Mouse (Mus musculus) brain, adult 2 months (tissue): ENCODE measurements at regions not wholly inside any gene's neighbourhood (a gene's known extent, or its start where the extent isn't known, plus 50 kb on each side); places are given as distances from the start of the nearest gene placed in this dataset.

ENCODE experiments used
- DNase-seq: peaks from one replicate; pipeline ENCODE4 v3.0.0; 2011; ENCODE audit warnings: low read depth, low spot score

DNA sequence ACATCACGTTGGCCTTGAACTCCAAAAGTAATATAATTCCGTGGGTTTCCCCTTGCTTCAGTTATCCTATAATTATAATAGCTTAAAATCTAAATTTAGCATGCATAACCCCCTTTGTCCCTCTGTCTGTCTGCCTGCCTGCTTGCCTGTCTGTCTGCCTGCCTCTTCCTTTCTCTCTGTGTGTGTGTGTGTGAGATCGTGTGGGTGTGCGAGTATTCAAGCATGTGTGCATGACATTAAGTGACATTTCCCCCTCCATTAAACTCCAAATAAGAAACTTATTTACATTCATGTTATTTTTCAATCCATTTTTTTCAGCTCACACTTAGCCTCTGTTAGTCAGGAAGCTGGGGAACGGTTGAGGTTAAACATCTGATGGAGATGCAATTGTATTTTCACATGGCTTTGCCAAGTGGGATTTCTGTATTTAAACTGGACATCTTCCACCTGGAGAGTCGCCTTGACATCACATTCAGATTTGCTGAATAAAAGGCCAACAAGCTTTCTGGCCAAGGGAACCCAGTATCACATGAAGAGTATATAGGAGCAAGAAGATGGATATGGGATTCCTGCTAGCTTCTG, 130.8 kb upstream of the Map3k1 start:
- DNase-seq, result no peak

DNA sequence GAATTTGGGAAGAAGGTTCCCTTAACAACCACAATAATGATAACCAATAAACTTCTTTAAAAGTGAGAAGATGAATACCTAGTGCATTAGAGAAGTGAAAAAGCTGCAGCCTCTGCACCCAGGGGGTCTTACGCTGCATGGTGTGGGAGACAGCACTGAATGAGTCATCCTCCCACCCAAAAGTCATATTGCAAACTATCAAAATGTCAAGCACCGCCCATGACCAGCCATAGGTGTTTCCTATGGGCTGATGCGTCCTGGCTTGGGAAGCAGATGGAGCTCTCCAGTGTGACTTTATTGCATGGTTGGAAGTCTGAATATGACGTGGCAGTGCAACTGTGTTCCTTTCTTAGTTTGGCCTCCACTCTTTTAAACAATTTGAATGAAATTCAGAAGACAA, 131.5 kb upstream of the Map3k1 start:
- DNase-seq, result no peak

DNA sequence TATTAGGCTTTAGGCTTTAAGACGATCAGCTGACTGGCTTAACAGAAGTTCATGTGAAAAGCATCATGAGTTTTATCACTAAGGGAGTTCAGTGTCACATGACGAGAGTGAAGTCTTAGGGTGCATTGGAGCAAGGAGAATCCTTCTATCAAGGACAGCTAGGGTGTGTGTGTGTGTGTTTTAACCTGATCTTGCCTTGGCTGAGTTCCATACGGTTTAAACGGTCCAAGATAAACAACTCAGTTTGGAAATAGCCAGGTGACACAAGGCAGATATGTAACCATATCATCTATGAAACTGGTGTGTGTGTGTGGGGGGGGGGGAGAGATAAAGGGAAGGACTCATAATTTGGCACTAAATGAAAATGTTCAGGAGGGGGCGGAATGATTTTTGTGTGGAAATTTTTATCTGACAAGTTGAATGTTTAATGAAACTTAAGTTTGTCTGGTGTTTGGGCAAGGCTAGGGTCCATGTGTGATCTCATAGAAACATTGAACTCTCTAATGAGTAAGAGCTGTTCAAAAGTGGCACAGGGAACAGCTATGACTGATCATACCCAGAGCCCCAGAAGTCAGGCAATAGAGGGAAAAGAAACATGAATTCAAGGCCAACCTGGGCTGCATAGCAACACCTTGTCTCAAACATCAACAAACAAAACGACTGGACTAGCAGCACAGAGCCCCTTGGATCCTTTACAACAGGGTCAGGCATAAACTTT, 132.2 kb upstream of the Map3k1 start:
- DNase-seq, result no peak

DNA sequence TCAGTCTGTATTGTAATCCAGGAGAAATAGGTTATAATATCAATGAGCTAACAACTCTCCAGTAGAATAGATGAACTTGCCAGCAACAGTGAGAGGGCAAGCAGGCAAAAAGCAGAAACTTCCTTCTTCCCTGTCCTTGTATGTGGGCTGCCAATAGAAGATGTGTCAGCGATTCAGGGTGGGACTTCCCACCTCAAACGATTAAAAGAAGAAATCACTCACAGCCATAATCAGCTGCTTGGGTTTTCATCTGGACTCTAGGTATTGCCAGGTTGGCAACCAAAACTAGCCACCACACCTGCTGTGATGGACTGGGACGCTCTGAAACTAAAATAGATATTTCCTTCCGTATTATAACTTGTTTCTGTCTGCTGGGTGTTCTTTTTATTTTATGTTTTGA, 133.2 kb upstream of the Map3k1 start:
- no peak for DNase-seq

DNA sequence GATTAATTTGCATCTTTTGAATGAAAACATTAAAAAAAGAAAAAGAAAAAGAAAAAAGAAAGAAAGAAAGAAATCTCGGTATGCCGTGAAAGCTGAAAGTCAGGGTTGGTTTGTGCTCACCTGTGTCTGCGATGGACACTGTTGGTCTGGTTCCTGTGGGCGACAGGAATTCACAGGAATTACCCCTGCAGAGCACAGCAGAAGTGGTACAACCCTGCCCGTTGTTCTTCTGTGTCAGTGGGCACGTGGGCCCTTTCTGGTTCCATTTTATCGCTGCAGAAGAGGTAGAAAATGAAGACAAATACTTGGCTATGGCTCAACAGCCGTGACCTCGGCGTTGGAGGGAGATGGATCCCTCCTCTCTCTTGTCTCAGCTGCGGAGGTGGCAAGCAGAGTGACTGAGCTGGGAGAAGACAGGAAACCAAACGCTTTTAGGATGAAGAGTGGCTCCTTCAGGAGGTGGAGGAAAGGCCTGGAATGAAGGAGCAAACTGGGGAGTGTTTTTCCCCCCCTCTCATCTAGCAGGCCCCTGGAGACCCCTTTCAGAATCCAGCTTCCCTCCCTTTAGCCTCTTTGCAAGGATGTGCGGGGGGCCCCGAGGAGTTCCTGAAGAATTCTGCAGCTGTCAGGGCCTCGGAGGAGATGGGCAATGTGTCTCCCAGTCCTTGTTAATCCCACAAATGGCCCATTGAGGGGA, 134.7 kb upstream of the Map3k1 start:
- no peak for DNase-seq

DNA sequence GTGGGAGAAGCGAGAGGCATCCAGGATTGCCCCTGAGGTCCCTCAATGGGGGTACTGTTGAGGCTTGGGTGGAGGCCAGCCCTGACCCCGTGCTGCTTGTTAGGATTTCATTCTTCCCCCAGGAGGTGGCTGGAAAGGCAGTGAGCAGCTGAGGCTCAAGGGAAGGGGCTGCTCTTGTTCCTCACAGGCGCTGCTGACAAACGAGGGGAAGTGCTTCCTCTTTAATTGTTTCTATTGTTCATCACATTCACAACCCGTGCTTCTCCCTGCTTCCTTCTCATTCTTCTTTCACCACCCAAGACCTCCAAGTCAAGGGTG, 135.3 kb upstream of the Map3k1 start:
- peak; percentile 39 for DNase-seq

DNA sequence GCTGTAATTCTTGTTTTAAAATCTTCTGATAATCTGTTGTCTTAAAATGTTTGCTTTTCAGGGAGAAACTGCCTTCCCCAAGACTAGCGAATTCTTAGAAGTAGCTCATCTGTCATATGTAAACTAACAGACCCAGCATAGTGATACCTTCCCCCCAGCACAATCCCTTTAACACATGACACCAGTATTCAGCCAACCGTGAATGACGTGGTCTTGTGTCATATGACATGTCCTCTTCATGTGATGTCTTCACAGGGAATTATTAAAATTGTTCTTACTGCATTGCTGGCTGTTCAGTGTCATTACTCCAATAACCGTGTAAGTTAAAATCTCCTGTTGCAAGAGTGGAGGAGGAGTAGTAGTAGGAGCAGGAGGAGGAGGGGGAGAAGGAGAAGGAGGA, 137.5 kb upstream of the Map3k1 start:
- no peak for DNase-seq

DNA sequence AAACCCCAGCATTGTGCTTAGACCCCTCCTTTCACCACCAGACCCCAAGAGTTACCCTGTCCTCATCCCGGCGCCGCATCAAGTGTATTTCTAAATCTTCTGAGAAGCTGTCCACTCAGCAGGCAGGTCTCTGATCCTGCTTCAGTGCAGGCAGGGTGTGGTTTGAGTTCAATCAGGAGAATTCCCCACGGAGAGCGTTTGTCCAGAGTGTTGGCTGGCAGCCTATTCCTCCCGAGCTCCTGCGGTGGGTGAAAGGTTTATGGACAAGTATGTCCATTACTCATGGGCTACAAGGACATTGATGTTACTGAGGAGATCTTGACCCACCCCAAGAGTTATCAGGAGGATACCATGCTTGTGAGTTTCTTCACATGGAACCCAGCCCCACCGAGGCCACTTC, 138.0 kb upstream of the Map3k1 start:
- no peak for DNase-seq

DNA sequence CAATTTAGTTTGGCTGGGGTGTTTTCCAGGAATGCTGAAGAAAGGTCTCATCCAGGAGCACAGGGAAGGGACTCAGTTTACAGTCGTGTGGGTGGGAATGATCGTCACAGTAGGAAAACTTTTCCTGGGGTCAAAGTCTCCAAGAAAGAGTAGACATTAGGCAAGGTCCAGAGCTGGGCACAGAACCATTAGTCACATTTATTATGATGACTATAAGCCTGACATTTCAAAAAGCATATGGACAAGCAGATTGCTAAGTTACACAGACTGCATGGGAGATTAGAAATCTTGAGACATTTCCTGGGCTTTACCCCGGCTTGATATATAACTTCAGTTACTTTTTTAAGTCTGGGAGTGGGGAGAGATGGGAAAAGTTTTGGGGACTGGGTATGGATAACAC, 139.6 kb upstream of the Map3k1 start:
- no peak for DNase-seq

DNA sequence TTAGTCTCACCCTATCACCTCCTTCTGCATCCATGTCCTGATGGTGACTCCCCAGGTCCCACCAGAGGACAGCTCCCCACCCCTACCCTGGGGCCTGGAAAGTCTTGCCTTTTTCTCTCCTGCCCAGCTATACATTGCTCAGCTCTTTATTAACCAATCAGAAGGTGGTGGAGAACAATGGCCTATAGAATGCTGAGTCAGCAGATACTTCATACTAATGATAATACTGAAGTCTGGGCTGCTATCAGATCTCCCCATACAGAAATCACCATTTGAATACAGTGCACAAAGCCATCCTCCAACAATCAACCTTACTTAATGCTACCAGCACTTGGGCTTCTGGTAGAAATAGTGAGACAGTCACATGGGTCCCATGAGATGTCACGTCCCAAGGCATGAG, 141.2 kb upstream of the Map3k1 start:
- no peak for DNase-seq

DNA sequence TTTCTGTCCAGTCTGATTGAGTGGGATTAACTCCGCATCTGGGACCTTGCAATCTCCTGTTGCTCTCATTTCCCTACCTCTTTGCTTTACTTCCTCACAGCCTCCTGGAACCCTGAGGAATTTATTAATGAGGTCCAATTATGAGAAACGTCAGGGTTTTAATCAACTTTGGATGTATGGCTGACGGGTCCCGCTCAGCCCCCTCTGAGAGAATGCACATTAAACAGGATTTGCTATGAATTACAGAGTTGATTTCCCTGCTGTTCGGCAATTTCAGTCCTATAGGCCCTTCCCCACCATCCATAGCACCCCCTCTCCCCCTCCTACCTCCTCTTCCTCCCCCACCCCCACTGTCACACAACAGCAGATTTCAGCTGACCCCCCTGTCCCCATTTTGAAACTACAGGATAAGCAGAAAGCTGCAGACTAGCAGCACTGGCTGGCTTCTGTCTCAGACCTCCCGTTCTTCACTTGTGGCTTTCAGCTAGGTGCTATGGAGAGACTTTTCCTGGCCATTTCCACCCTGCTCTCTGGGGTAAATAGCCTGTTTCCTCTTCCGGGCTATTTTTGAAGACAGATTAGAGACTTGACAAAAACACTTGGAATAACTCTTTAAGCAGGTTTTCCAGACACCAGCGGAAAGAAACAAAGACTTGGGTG, 145.2 kb upstream of the Map3k1 start:
- DNase-seq, result no peak

DNA sequence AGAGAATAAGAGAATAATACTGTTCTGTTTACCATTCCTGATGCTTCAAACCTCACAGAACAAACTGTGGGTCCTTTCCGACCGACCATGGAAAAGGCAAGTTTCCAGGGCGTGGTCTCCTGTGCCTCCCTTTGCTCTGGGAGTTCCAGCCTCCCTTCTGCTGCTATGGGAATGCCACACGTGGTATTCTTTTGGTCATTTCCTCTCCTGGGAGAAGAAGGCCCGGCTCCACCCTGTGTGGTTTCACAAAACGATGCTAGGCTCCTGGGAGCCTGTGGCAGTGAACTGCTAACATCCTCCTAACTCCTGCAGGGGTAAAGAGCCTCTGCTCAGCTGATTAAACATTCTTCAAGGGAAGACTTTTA, 145.7 kb upstream of the Map3k1 start:
- DNase-seq, result no peak

DNA sequence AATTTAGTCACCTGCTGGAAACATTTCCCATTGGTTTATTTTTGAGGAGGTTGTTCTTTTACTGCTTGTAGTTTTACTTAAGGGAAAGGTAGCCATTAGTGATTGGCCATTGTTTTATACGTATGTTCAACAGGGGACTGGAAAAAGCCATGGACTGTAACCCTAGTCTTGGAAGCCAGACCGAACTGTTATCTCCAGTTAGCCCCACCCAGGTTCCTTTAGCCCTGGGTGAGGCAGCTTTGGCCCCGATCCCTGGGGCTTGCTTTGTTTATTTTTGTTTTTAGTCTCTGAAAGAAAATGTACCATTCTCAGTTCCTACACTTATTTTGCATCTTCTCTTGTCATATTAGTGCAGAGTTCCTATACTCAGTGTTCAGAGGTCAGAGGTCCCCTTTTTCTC, 148.3 kb upstream of the Map3k1 start:
- DNase-seq, result no peak

DNA sequence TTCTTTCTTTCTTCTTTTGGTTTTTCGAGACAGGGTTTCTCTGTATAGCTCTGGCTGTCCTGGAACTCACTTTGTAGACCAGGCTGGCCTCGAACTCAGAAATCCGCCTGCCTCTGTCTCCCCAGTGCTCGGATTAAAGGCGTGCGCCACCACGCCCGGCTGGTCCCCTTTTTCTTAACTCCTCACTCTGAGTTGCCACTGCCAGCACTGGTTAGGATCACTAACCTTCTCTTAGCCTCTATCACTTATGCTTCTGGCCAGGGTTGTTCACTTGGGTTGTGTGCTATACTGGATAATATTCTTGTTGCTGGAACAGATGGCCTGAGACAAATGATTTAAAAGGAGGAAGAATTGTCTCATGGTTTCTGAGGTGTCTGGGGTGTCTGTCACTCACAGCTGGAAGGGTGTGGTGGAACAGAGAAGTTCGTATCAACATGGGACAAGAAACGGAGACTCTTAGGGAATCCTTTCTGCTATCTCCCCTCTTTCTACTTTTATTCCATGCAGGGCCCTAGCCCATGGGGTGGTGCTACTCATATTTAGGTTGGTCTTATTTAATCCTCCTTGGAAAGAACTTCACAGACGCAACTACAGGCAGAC, 149.0 kb upstream of the Map3k1 start:
- no peak for DNase-seq

DNA sequence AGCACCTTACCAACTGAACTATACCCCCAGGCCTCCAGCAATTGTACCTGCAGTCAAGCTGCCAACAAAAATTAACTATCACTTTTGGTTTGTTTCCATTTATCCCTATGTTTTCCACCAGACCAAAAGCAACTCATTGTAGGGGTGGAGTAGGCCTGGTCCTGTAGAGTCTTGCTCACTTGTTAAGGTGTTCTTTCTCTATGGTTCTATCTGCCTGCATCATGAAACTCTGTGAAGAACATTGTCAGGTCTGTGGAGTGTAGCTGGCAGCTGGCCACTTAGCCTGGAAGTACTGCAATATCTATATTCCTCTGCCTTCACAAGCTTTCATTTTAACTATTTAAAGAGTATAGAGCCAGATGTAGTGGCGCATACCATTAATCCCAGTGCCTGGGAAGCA, 149.6 kb upstream of the Map3k1 start:
- no peak for DNase-seq

DNA sequence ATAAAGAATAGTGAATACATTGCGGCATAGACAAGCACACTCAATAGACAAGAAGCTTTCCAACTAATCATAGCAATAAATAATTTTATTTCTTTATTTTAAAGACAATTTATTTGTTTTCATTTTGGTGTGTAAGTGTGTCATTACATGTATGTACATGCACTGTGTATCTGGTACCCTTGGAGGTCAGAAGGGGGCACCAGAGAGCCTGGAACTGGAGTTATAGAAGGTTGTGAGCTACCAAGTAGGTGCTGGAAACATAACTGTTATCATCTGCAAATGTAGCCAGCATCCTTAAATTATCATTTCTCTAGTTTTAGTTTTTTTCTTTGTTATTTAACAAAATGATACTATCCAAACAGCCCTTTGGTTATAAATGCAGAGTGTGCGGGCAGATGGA, 151.2 kb upstream of the Map3k1 start:
- DNase-seq, result no peak

DNA sequence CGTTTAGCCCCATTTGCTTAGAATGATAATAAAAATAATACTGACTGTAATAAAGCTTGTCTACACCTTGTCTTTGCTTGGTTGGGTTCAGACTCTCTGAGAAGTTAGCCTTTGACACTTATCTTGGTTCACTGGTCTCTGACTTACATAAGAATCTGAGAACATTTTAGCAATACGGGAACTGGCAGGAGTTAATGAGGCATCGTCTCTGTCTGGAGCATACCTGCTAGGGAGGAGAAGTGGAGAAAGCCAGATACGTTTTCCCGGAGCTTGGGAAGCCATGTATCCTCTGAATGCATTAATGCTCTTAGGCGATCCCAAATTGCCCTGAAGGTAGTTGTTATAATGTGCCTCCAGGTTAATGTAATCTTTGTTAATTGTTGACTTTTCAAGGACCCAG, 152.6 kb upstream of the Map3k1 start:
- no peak for DNase-seq

DNA sequence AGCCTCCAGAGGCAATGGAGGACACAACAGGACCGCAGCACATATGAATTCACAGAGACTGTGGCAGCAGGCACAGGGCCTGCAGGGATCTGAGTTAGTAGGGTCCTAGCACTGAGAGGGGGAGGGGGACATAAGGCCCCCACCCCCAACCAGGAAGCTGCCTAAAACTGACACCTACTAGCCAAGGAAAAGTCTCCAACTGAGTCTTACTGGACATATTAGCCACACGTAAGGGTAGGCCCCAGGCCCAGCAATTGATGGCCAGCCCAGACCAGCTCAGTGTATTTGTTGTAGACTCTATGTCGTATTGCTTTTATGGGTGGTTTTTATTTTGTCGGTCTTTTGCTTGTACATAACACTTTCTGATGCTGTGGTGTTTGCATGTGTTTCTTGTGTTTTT, 153.4 kb upstream of the Map3k1 start:
- no peak for DNase-seq

DNA sequence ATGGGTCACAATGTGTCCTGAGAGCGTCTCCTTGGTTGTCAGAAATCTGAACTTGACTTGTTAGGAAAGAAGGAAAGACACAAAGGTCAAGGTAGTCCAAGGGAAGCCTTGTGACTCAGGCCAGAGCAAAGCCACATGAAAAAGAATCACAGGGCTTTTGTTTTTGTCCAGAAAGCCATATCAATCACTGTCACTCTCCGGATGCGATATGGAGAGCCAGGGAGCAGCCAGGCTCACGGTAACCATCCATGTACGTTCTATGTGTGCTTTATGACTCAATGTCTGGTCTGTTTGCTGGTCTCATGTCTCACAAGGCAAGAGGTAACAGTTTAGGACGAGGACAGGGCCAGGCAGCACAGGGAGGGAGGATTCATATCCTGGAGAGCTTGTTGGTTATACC, 157.3 kb upstream of the Map3k1 start:
- no peak for DNase-seq

DNA sequence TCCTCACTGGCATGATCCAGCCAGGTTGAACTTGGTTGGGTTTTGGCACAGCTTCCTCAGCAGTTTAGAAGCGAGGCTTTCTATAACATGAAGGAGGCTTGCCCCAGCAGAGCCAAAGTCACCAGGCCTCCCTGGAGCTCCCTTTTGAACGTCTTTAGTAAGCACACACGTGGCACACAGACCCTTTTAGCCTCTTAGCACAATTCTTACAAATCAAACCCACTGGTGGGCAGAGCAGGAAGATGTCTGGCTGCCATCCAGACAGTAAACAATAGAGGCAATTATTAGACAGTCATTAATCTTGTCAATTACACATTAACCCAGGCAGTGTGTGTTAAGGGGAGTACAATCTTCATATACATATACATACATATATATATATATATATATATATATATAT, 157.8 kb upstream of the Map3k1 start:
- no peak for DNase-seq

DNA sequence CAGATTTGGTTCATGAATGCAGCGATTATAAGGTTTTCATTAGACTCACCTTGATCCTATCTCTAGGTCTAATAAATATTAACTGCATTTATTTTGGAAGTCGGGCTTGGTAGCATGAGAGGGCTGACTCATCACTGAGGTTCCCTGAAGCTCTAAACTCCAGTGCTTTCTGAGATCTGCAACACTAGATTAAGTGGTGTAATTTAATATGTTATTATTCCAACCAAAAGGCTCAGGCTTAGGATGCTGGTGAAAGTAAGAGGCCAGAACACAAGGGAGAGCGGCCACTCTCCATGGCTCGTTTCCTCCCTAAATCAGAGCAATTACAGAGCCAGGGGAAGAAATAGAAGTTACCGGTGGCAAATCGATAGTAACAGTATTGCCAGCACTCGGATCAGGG, 159.4 kb upstream of the Map3k1 start:
- DNase-seq, result no peak

DNA sequence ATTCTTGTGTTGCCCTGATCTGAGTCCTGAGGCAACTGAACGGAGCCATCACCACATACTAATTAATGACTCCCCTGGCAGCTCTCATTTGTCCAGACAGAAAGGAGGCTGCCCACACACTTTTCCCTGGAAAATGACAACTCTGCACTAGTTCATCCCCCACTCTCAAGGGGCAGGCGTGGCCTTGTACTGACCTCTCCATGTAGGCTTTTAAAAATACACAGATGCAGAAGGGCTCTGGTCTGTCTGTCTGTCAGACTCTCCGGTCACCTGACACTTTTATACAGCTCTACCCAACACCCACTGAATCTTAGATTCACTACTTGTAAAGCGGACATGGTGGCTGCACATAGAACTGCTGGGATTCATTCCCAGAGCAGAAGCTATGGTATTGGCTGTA, 165.5 kb upstream of the Map3k1 start:
- DNase-seq, result no peak

DNA sequence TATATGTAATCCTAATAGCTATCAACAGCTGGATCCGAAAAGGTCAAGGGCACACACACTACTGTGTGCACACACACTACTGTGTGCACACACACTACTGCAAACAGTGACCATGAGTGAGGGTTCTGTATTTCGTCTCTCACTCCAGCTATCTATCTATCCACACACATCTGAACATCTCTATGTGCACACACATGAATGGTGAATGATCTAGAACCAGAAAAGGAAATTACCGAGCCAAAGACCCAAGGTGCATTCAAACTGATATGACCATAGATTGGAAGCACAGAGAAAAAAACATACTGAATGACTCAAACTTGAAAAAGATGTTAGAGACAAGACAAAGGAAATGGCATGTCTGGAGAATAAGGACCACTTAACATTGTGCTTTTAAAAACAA, 166.8 kb upstream of the Map3k1 start:
- DNase-seq, result no peak
